Mouse (Mus musculus) stomach, embryonic 15.5 days (tissue): Measurements from ENCODE around the gene Jund. TPM values are rescaled to one million over a fixed set of nuclear protein-coding genes. Genes with fewer than 3 reads are reported as not detected.

ENCODE experiments used
- ATAC-seq: fragments of 200-750 bp; cut with Nextera tagmentation; 2 replicates; pipeline ENCODE4 v1.8.0; 2017; ENCODE audit warnings: low read depth, moderate number of reproducible peaks, moderate TSS enrichment; ENCODE audit not compliant: insufficient read depth, low FRiP score
- H3K27ac ChIP-seq: fragments of 300-500 bp; sonication (generic); 2 replicates; pipeline ENCODE4 v1.5.1; 2015; ENCODE audit warnings: mild to moderate bottlenecking, inconsistent platforms
- H3K27me3 ChIP-seq: fragments of 300-500 bp; sonication (generic); replicated peaks from 2 replicates; pipeline ENCODE4 v1.6.1; 2015; ENCODE audit warnings: inconsistent platforms
- H3K36me3 ChIP-seq: fragments of 300-500 bp; sonication (generic); 2 replicates; pipeline ENCODE4 v1.6.1; 2015; ENCODE audit warnings: inconsistent platforms
- H3K4me1 ChIP-seq: fragments of 300-500 bp; sonication (generic); 2 replicates; pipeline ENCODE4 v1.6.1; 2015; ENCODE audit warnings: inconsistent platforms
- H3K4me2 ChIP-seq: fragments of 300-500 bp; sonication (generic); 2 replicates; pipeline ENCODE4 v1.6.1; 2015; ENCODE audit warnings: mild to moderate bottlenecking, inconsistent platforms
- H3K4me3 ChIP-seq: fragments of 300-500 bp; sonication (generic); replicated peaks from 2 replicates; pipeline ENCODE4 v1.5.1; 2015; ENCODE audit warnings: inconsistent platforms
- H3K9ac ChIP-seq: fragments of 300-500 bp; sonication (generic); 2 replicates; pipeline ENCODE4 v1.6.1; 2015; ENCODE audit warnings: inconsistent platforms
- H3K9me3 ChIP-seq: fragments of 300-500 bp; sonication (generic); 2 replicates; pipeline ENCODE4 v1.6.1; 2016; ENCODE audit warnings: inconsistent platforms
- WGBS: fragments of 180-500 bp; shearing (Covaris S2); methylation state at CpG from one replicate; pipeline ENCODE4 v1.1.7; 2015; 5-methylcytosine and 5-hydroxymethylcytosine counted together
- polyA plus RNA-seq: library from polyadenylated mRNA; unstranded; fragments of >200 nt; fragmentation: Nextera tagmentation; extraction: Ambion mirVana; gene quantifications from 2 replicates; pipeline ENCODE4 v1.2.1, GENCODE M21; 2015

Jund gene
- polyA plus RNA-seq, 1 experiment from 2014 or later, result 84.4 TPM

DNA sequence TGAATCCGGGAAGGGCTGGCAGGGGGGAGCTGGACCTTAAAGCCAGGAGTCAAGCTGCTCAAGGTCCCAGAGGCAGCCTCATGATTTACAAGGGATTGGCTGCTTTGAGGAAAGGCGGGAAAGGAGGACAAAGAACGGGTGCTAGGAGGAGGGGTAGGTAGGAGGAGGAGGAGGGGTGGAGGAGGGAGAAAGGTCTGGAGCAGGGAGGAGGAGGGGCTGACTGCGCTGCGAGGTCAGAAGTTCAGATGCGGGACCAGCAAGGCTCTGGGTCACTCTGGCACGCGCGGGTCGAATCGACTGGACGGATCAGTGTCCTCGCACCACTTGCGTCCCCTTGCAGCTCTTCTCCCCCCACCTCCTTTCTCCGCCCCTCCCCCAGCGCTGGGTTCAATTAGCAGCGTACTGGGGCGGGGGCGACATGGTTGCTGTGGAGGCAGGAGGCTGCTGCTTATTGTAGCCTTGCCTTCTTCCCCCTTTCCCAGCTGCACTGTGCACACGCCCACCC is 7.0 kb upstream of the Jund start:
- Histone ChIP-seq H3K4me3 (peak overlapping the region; percentile 34), H3K4me2 (peak overlapping the region; percentile 53), H3K9me3 (no peaks in the 10 kb centered on the region), H3K27ac (peak overlapping the region; percentile 65), H3K4me1 (peaks cover 52% of the 10 kb centered on the region), H3K9ac (no peak overlapping the region), H3K36me3 (no peaks in the 10 kb centered on the region), H3K27me3 (no peaks in the 10 kb centered on the region)
- ATAC-seq, result peak; percentile 5; the same call in 1 of the 2 replicates
- WGBS, result 3% methylated on average over 20 of the region's 20 CpGs

DNA sequence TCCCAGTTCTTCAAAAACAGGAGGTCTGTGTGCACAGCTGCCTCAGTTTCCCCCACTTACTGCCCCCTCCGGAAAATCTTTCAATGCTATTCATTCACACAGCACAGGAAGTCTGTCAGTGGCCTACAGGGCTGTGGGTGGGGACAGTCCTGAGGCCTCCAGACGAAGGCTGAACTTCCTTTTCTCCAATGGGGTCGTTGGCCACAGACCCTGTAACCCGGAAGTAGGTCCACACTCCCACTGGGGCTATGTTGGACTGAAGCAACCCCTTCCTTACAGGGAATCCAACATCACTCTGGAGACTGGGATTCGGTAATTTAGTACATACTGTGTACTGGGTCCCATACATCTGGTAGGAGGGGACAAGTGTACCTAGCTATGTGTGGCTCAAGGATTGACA is 5.1 kb upstream of the Jund start:
- Histone ChIP-seq H3K9me3 (no peaks in the 10 kb centered on the region), H3K9ac (no peak overlapping the region), H3K4me1 (peaks cover 52% of the 10 kb centered on the region), H3K4me3 (no peak overlapping the region), H3K36me3 (no peaks in the 10 kb centered on the region), H3K27me3 (no peaks in the 10 kb centered on the region), H3K27ac (no peak overlapping the region), H3K4me2 (no peak overlapping the region)
- 61% methylated on average over 5 of the region's 5 CpGs for WGBS
- ATAC-seq, result no peak

DNA sequence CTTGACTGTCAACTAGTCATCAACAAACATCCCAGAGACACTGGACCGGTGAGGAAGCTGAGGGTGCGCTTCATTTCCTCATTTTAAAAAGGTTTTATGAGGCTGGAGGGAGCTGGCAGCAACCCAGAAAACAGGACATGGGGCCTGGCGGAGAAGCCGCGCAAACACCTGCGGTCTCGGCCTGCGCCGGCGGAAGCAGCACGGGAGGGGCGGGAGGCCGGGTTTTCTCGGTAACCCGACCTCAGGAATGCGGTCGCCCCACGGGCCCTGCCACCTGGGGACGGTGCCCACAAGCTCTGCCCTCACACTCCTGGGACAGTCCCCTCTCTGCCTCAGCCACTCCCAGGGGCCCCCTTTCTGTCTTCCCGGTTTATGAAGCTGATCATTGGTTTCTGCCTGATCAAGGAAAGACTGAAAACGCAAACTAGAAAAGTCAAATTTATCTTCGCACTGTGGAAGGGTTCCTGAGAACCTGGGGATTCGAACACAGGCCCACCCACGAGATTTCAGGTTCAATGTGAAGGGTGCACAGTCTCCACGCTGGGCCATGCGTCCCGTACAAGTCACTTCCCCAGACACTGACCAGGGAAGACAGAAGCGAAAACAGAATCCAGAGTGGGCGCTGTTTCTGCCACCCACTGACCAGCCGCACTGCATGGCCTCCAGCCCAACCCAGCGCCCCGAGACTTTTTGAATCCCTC is 3.3 kb upstream of the Jund start:
- ATAC-seq, result no peak
- Histone ChIP-seq H3K4me2 (peak overlapping the region; percentile 57), H3K4me1 (peaks cover 50% of the 10 kb centered on the region), H3K27ac (peak overlapping the region; percentile 96), H3K9ac (no peak overlapping the region; the same call in 1 of the 2 replicates), H3K9me3 (no peaks in the 10 kb centered on the region), H3K4me3 (no peak overlapping the region), H3K36me3 (no peaks in the 10 kb centered on the region), H3K27me3 (no peaks in the 10 kb centered on the region)
- 23% methylated on average over 32 of the region's 32 CpGs for WGBS

DNA sequence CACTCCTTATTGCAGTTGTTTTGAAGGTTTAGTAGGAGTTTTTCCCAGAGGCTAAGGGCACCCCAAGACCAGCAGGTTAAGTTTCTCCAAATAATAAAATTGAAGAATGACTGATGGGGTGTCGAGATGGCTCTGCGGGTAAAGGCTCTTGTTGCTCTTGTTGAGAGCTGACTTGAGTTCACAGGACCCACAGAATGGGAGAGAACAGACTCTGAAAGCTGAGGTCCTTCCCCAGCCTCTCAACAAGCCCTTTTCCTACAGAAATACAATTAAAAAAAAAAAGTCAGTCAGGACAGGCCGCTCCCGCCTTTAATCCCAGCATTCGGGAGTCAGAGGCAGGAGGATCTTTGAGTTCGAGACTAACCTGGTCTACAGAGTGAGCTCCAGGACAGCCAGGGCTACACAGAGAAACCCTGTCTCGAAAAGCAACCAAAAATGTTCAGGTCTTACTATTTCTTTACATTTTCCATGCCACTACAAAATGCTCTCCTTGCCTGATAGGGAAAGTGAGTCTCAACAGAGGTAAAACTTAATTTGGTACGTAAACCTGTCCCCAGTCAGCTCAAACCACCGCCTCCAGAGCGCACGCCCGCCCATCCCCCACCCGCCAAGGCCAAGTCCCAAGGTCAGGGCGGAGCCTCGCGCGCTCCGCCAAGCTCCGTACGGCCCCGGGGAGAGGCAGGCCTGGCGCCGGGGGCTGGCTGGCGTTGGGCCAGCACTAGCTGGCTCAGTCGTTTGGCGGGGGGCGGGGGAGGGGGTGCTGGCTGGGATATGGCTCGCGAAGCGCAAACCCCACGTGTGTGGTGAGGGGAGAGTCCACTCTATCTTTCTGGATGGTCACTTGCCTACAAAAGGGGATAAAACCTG is 2.5 kb upstream of the Jund start:
- Histone ChIP-seq H3K4me3 (peak overlapping the region; percentile 16), H3K4me2 (peak overlapping the region; percentile 57), H3K4me1 (peaks cover 50% of the 10 kb centered on the region), H3K27me3 (no peaks in the 10 kb centered on the region), H3K9me3 (no peaks in the 10 kb centered on the region), H3K27ac (peak overlapping the region; percentile 96), H3K9ac (no peak overlapping the region; the same call in 1 of the 2 replicates), H3K36me3 (no peaks in the 10 kb centered on the region)
- 3% methylated on average over 31 of the region's 31 CpGs for WGBS
- peak; percentile 15; the same call in 1 of the 2 replicates for ATAC-seq

- H3K4me2 ChIP-seq, result peak overlapping the region; percentile 57
- H3K4me3 ChIP-seq, result 0 out of 2 replicates have a peak overlapping the region, but pooled peaks have one; percentile 16
- 39% methylated on average over 4 of the region's 4 CpGs for WGBS
- H3K36me3 ChIP-seq, result no peaks in the 10 kb centered on the region
- H3K4me1 ChIP-seq, result peaks cover 48% of the 10 kb centered on the region
- ATAC-seq, result no peak
- peak overlapping the region; percentile 96 for H3K27ac ChIP-seq
- H3K9ac ChIP-seq, result no peak overlapping the region
- no peaks in the 10 kb centered on the region for H3K27me3 ChIP-seq
- no peaks in the 10 kb centered on the region for H3K9me3 ChIP-seq
These were observed 1.8 kb upstream of the Jund start for GRCm38 (mm10) chr8:70696946-70697345.

GRCm38 (mm10) chr8:70697366-70698250 is 1.1 kb upstream of the Jund start:
- Histone ChIP-seq H3K9ac (no peak overlapping the region; the same call in 1 of the 2 replicates), H3K4me3 (peak overlapping the region; percentile 96), H3K36me3 (peaks cover 1% of the 10 kb centered on the region; the same call in 1 of the 2 replicates), H3K27me3 (no peaks in the 10 kb centered on the region), H3K4me1 (peaks cover 44% of the 10 kb centered on the region), H3K4me2 (peak overlapping the region; percentile 54), H3K27ac (peak overlapping the region; percentile 96), H3K9me3 (no peaks in the 10 kb centered on the region)
- WGBS, result 62% methylated on average over 12 of the region's 12 CpGs
- no peak for ATAC-seq

- Histone ChIP-seq H3K27me3 (no peaks in the 10 kb centered on the region), H3K9ac (peak overlapping the region; percentile 99), H3K36me3 (peaks cover 7% of the 10 kb centered on the region; the same call in 1 of the 2 replicates), H3K4me1 (peaks cover 37% of the 10 kb centered on the region), H3K4me3 (peak overlapping the region; percentile 96), H3K4me2 (peak overlapping the region; percentile 55), H3K9me3 (no peaks in the 10 kb centered on the region), H3K27ac (peak overlapping the region; percentile 99)
- WGBS, result under 1% methylated on average over 86 of the region's 89 CpGs
- ATAC-seq, result peak; percentile 2; the same call in 1 of the 2 replicates
These were observed 526 bp downstream of the Jund start for GRCm38 (mm10) chr8:70699116-70699833.

DNA sequence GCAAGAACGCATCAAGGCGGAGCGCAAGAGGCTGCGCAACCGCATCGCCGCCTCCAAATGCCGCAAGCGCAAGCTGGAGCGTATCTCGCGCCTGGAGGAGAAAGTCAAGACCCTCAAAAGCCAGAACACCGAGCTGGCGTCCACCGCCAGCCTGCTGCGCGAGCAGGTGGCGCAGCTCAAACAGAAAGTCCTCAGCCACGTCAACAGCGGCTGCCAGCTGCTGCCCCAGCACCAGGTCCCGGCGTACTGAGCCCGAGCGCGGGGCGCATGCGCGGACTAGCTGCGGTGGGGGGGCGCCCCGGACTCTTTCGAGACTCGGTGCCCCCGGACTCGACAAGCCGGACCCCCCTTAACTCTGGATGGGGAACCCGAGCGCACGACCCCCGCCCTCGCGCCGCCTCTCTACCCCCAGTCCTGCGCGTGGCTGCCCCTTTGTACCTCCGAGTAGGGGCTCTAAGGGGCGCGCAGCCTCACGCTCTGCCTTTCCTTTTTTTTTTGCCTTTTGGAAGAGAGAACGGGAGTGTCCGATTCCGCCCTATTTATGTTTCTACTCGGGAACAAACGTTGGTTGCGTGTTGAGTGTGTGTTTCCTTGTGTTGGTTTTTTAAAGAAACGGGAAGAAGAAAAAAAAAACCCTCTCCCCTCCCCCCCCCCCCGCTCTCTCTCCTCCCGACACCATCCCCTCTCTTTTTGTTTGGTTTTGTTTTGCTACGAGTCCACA is 1.2 kb downstream of the Jund start:
- Histone ChIP-seq H3K4me2 (peak overlapping the region; percentile 55), H3K4me1 (peaks cover 37% of the 10 kb centered on the region), H3K9ac (peak overlapping the region; percentile 99), H3K9me3 (no peaks in the 10 kb centered on the region), H3K36me3 (peaks cover 7% of the 10 kb centered on the region; the same call in 1 of the 2 replicates), H3K27me3 (no peaks in the 10 kb centered on the region), H3K4me3 (peak overlapping the region; percentile 96), H3K27ac (peak overlapping the region; percentile 99)
- no peak for ATAC-seq
- under 1% methylated on average over 59 of the region's 59 CpGs for WGBS

DNA sequence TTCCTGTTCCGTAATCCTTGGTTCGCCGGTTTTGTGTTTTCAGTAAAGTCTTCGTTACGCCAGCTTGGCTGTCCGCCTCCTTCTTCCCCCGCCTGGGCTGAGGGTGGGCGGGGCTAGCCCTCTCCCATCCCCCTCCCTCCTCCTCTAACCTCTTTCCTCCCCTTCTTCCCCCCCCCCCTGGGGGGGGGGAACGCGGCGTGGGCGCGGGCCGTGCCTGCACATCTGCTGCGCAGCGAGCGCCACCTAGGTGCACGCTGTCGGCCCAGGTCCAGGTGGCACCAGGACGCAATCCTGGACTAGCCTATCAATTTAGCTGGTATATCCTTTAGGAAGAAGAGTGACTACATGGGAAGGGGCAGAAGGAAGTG is 1.8 kb downstream of the Jund start:
- peak overlapping the region; percentile 99 for H3K27ac ChIP-seq
- peak overlapping the region; percentile 55 for H3K4me2 ChIP-seq
- H3K4me1 ChIP-seq, result peaks cover 34% of the 10 kb centered on the region
- no peaks in the 10 kb centered on the region for H3K27me3 ChIP-seq
- 0% methylated on average over 18 of the region's 20 CpGs for WGBS
- H3K9ac ChIP-seq, result no peak overlapping the region; the same call in 1 of the 2 replicates
- peak overlapping the region; percentile 96 for H3K4me3 ChIP-seq
- H3K9me3 ChIP-seq, result no peaks in the 10 kb centered on the region
- 0 out of 2 replicates have a peak, but pooled peaks have one; percentile 4 for ATAC-seq
- peaks cover 7% of the 10 kb centered on the region; the same call in 1 of the 2 replicates for H3K36me3 ChIP-seq
